Mouse (Mus musculus): ENCODE data around the gene Crybg3.

The Crybg3 gene

DNA sequence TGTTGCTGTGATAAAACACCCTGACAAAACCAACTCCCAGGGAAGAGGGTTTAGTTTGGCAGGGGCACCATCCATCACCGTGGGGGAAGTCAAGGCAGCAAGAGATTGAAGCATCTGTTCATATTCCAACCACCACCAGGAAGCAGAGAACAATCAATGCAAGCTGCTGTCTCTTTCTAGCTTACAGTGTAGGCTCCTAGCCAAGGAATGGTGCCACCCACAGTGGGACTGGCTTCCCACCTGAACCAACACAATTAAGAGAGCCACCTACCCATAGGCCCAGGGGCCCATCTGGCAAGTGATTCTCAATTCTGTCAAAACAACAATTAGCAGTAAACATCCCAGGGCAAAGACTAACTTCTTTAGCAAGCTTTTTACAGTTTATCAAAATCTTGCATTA is 152.6 kb downstream of the Crybg3 start:
- no peak for DNase-seq (ENCODE audit: low spot score)

DNA sequence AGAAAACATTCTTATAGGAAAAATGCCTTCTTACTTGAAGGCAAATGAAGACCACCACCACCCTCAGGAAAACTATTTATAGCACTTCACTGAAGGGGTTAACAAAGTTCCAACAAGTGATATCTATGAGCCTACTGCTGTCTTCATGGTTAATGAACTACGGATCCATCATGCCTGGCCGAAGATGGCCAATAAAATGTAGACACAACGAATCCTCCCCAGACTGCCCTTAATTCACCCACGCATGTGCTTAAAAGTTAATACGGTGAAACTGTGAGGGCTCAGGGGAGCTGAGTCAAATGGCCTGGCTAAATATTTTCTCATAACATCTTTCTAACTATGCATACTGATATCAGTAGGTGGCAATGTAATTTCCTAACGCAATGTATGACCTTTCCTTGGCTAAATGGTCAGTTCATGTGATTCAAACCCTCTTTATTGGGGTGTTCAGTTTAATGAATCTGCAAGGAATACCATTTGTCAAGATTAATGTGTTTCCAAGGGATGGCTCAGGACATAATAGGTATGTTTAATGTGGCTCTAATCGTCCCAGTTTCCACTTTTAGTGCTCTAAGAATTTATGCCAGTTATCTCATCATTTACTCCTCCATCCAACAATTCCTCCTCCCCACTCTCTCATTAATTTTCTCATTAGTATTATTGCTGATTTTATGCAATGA is 155.8 kb downstream of the Crybg3 start:
- no peak for DNase-seq (ENCODE audit: low spot score)
